Mouse (Mus musculus) left cerebral cortex, adult 9 months (tissue): ENCODE results near the gene Gm10750.
"Not testable (repeated sequence)": the region's sequence is repeated elsewhere in the genome, so short reads cannot be mapped to it uniquely, and the experiment has no call there.

ENCODE experiments used
- DNase-seq, 2 experiments: peaks; one replicate each; pipeline ENCODE4 v3.0.0; 2022; ENCODE audit warnings: low spot score in 2 of 2

The Gm10750 gene

GRCm38 (mm10) chr2:149017137-149017536 is at the start of gene Gm10750:
Gene Gm10750, minus strand, starts transcription at chr2:149017237.
- not testable (repeated sequence) for DNase-seq

- DNase-seq: no peak
Measured at GRCm38 (mm10) chr2:149004826-149005225, 12.2 kb downstream of the Gm10750 start.

- DNase-seq: no peak
Measured at GRCm38 (mm10) chr2:149003151-149003550, 13.9 kb downstream of the Gm10750 start, which contains the start of gene Gm1330. Gene Gm1330, minus strand, starts transcription at chr2:149003251.

GRCm38 (mm10) chr2:148995133-148995532 is 21.9 kb downstream of the Gm10750 start:
- DNase-seq: no peak
